Mouse (Mus musculus) thymus, postnatal 36 days (tissue): ENCODE results near the gene Bbs9.
A peak's percentile ranks its signal among the peaks of the same experiment; 100 is the strongest.
"Not testable (repeated sequence)": the region's sequence is repeated elsewhere in the genome, so short reads cannot be mapped to it uniquely, and the experiment has no call there.

Experiments
- DNase-seq, 2 experiments: peaks; one replicate each; pipeline ENCODE4 v3.0.0; 2022; ENCODE audit warnings: mixed read lengths in 2 of 2

The Bbs9 gene

GRCm38 (mm10) chr9:22475424-22475868 is at the start of gene Bbs9:
Bbs9 (plus strand) TSS chr9:22475715.
- peak; percentile 94 to 97 for DNase-seq

GRCm38 (mm10) chr9:22428028-22428665 is 47.4 kb upstream of the Bbs9 start:
- no peak for DNase-seq

DNA sequence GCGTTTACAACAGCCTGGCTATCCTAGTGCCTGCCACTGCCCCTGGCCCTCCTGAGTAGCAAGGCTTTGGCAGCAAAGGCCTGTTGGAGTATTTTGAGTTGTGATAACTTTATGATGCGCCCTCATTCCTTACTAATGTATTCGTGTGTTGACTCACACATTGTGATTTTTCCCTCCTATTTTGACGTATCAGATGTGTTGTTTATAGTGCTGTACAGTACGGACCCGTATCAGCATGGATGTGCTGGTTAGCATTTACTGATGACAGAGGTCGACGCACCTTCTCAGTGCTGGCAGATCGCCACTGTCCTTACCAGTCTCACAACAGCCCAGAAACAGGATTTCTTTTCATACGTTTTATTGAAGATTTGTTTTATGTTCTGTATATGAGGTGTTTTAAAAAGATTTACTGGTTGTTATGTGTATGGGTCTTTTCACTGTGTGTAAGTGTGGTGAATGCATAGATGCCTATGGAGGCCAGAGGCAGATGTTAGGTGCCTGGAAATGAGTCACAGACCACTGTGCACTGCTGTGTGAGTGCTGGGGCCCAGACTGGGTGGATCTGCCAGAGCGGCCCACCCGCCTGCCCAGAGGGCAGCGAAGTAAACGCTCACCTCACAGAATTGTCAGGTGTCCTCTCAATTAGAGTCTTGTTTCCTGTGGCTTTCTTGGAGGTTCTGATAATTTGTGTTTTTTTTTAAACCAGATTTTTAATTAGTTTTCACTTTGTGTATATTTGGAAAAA is 46.7 kb upstream of the Bbs9 start:
- no peak for DNase-seq

- peak; percentile 49 to 60 for DNase-seq
Measured at GRCm38 (mm10) chr9:22429533-22430241, 45.8 kb upstream of the Bbs9 start.

- DNase-seq = peak; percentile 15 to 17
Measured at GRCm38 (mm10) chr9:22430315-22430840, 45.1 kb upstream of the Bbs9 start.

DNA sequence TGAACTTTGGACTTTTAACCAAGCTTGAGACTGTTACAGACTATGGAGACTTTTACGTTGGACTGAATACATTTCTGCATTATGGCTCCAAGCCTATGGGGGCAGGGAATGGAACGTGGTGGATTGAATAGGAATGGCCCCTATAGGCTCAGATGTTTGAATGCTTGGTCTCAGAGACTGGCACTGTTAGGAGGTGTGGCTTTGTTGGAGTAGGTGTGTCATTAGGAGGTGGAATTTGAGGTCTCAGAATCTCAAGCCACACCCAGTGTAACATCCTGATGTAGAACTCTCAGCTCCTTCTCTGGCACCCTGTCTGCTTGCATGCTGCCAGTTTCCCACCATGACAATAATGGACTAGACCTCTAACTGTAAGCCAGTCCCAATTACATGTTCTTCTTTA is 42.3 kb upstream of the Bbs9 start:
- no peak for DNase-seq

DNA sequence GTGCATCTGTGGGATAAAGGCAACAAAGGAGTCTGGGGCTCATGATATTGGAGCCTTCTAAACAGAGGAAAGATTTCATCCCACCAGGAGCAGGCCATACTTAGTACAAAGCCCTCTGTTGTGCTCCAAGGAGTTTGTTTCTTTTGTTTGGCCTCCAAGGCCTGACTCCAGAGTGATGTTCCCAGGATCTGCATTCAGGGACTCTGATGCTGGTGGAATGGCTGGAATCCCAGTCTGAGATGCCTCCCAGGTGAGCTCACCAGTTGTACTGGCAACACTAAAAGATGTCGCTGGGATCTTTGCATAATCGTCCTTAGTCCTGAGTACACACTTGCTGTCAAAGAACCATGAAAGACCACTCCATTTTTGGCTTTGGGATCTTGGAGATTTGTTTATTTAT is 41.4 kb upstream of the Bbs9 start:
- DNase-seq = no peak

DNA sequence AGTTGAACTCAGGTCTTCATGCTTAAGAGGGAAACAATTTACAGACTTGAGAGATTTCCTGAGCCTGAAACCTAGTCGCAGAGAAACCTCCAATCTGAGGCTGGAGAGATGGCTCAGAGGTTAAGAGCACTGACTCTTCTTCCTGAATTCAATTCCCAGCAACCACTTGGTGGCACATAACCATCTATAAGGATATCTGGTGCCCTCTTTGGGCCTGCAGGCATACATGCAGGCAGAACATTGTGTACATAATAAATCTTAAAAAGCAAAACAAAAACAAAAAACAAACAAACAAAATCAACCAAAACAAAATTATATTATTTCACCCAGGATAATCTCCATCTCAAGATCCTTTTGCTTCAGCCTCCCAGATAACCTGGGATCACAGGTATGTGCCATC is 36.7 kb upstream of the Bbs9 start:
- DNase-seq = no peak

GRCm38 (mm10) chr9:22443157-22443556 is 32.4 kb upstream of the Bbs9 start:
- DNase-seq = no peak

DNA sequence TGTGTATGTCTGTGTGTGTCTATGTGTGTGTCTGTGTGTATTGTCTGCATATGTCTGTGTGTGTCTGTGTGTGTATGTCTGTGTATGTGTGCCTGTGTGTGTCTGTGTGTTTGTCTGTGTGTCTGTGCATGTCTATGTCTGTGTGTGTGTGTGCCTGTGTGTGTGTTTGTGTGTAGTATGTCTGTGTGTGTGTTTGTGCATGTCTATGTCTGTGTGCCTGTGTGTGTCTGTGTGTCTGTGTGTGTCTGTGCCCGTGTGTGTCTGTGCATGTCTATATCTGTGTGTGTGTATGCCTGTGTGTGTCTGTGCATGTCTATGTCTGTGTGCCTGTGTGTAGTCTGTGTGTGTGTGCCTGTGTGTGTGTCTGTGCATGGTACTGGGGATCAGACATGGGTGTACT is 30.4 kb upstream of the Bbs9 start:
- no peak for DNase-seq

DNA sequence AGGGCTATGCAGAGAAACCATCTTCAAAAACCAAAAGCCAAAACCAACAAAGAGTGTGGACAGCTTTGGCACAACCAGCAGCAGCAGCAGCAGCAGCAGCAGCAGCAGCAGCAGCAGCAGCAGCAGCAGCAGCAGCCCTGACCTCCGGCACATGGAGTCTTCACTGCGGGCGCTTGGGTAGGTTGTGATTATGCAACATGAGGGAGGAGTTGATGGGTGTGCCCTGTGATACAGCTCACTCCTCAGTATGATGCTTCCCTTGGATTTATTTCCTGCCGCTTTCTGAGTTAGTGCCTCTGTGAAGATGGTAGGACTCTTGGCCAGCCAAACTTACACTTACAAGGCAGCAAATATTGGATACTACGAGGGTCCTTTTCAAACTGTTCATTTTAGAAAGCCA is 28.3 kb upstream of the Bbs9 start:
- DNase-seq = no peak

DNA sequence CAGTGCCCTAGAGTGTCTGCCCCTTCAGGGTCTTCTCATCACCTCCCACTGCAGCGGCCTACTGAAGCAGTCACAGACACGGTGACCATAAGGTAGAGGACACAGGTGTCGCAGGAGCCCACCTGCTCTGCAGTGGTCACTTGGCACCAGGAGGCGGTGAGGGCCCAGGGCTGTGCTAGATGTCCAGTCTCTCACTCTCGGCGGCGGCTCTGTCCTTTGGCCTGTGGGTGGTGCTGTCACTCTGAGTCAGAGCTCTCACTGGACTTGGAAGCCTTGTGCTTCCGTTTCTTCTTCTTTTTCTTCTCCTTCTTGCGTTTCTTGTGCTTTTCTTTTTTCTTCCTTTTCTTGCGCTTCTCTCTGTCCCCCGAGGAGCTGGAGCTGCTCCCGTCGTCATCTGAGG is 27.1 kb upstream of the Bbs9 start:
- no peak for DNase-seq

- DNase-seq = no peak
Measured at GRCm38 (mm10) chr9:22449209-22449608, 26.3 kb upstream of the Bbs9 start.

GRCm38 (mm10) chr9:22452697-22453096 is 22.8 kb upstream of the Bbs9 start:
- no peak for DNase-seq

DNA sequence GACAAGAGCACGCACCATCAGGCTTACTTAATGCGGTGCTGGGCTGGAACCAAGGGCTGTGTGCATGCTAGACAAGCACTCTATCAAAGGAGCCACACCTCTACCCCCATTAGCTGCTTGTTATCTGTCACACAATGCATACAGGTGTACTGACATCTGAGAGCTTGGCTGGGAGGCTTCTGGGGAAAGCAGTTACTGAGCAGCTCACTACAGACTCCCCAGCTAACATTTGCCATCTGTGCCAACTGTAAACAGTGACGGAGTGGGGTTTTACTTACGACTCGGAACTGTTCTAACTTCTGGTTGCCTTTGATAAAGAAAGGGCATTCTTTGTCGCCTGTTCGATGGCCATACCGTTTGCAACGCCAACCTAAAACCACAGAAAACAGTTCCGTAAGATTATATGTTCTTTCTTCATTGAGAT is 22.0 kb upstream of the Bbs9 start:
- no peak for DNase-seq

- not testable (repeated sequence) for DNase-seq
Measured at GRCm38 (mm10) chr9:22453990-22454389, 21.5 kb upstream of the Bbs9 start, which contains the start of gene Gm17545. Gm17545 (plus strand) TSS chr9:22454290.

- DNase-seq = no peak
Measured at GRCm38 (mm10) chr9:22455041-22455440, 20.5 kb upstream of the Bbs9 start.

DNA sequence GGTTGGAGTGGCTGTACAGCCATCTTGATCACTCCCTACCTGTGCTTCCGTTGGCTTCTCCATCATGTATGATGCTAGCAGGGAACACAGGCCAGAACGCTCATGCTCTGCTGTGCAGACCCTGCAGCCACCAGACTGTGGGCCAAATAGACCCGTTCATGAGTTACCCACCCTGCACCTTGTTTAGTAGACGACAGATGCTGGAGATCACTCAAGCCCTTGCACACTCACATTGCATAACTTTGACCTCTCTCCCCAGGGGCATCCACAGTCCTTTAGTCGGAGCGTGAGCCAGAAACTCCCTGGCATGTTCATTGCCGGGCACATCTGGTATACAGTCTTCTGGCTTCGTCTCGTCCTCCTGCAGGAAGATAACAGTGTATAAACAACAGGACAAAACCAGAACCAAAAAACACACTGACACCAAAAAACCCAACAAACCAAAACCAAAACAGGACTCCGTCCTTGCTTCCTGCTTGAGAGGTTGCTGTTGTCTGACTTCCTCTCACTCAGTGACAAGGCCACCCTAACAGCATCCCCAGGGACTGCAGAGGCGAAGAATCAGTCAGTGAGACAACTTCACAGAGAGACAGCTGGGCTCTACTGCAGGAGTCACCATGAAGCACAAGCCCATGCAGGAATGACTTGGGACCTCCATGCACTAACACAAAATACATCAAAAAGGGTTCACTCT is 18.2 kb upstream of the Bbs9 start:
- DNase-seq = no peak

GRCm38 (mm10) chr9:22461946-22462345 is 13.6 kb upstream of the Bbs9 start:
- DNase-seq = no peak

- no peak for DNase-seq
Measured at GRCm38 (mm10) chr9:22466212-22466611, 9.3 kb upstream of the Bbs9 start.

- peak; percentile 53 to 77 for DNase-seq
Measured at GRCm38 (mm10) chr9:22467371-22468169, 7.9 kb upstream of the Bbs9 start.
